Mouse (Mus musculus): ENCODE measurements at regions not wholly inside any gene's neighbourhood (a gene's known extent, or its start where the extent isn't known, plus 50 kb on each side); places are given as distances from the start of the nearest gene placed in this dataset.

DNA sequence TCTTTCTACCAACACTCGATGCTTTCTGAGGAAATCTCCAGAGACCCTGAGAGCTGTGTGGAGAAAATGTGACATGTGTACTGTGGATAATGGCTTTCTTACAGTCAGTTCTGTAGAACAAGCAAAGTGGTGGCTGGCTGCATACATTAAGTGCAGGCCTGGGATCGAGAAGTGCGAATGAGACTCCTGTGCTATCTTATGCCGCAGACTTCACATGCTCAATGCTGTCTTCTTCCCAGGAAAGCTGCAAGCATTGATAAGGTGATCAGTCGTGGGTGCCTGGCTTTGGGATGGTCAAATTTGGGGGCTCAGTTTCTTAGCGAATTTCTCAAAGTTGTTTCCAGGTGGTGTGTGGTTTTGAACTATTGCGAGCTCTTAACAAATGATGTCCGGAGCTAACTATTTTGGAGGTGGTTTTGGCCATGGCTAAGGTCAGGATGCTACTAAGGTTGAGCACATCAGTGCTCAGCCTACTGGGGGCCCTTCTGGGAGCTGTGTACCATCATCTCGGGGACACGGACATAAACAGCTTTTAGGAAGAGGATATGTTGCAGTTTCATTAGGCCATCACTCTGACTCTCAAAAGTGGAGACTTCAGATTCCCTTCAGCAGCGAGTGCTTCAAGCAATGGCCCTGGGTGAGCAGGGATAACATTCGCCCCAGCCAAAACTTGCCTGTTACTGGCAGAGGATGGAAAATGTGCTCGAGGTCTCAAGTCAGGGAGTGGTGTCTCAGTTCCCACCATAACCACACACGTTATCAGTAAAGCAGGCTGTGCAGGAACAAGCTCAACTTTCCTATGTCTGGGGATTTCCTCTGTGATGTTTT, 646.7 kb downstream of the Zfp706 start:
- H3K27ac ChIP-seq = no peak overlapping the region
- H3K4me1 ChIP-seq = 0 out of 2 replicates have a peak, but pooled peaks cover 5% of the 10 kb centered on the region
- no peak overlapping the region for H3K4me3 ChIP-seq
- WGBS = 74% methylated on average over 14 of the region's 14 CpGs
- no peak overlapping the region for H3K4me2 ChIP-seq (replicated peaks)
- H3K36me3 ChIP-seq = no peaks in the 10 kb centered on the region
- no peaks in the 10 kb centered on the region for H3K9me3 ChIP-seq
- no peak overlapping the region for H3K9ac ChIP-seq
- no peaks in the 10 kb centered on the region for H3K27me3 ChIP-seq
- no peak for ATAC-seq (ENCODE audit: low FRiP score, low read depth)

GRCm38 (mm10) chr15:36355851-36356250, 651.7 kb downstream of the Zfp706 start:
- no peaks in the 10 kb centered on the region for H3K9me3 ChIP-seq
- 0 out of 2 replicates have a peak, but pooled peaks cover 7% of the 10 kb centered on the region for H3K4me1 ChIP-seq
- no peak overlapping the region for H3K27ac ChIP-seq
- H3K27me3 ChIP-seq = no peaks in the 10 kb centered on the region
- H3K36me3 ChIP-seq = no peaks in the 10 kb centered on the region
- no peak overlapping the region for H3K4me2 ChIP-seq (replicated peaks)
- no peak overlapping the region for H3K4me3 ChIP-seq
- 93% methylated on average over 9 of the region's 9 CpGs for WGBS
- H3K9ac ChIP-seq = no peak overlapping the region
- ATAC-seq (ENCODE audit: low FRiP score, low read depth) = no peak

DNA sequence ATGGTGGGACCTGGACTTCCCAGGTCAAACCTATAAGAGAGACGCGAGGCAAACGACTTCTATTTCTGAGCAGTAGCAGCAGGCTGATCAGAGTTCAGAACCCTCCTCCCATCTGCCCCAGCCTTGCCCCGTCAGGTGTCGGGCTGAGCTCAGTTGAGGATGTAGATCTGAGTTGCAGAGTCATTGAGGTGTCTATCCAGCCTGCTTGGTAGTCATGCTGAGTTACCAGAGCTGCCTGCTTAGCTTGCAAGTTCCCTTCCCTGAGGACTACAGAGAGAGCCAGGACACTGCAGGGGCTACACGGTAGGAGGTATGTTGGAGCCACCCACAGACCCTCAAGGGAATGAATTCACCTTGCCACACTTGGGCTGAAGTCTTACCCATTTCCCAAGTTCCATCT, 653.0 kb downstream of the Zfp706 start:
- H3K4me3 ChIP-seq = no peak overlapping the region
- H3K4me2 ChIP-seq (replicated peaks) = no peak overlapping the region
- H3K27ac ChIP-seq = no peak overlapping the region
- H3K4me1 ChIP-seq = 0 out of 2 replicates have a peak, but pooled peaks cover 7% of the 10 kb centered on the region
- no peak for ATAC-seq (ENCODE audit: low FRiP score, low read depth)
- no peaks in the 10 kb centered on the region for H3K36me3 ChIP-seq
- H3K9ac ChIP-seq = no peak overlapping the region
- no peaks in the 10 kb centered on the region for H3K9me3 ChIP-seq
- whole genome bisulfite sequencing = 84% methylated on average over 6 of the region's 6 CpGs
- no peaks in the 10 kb centered on the region for H3K27me3 ChIP-seq

GRCm38 (mm10) chr15:36353793-36354192, 653.8 kb downstream of the Zfp706 start:
- Histone ChIP-seq H3K4me1 (peaks cover 8% of the 10 kb centered on the region; the same call in 1 of the 2 replicates), H3K27me3 (no peaks in the 10 kb centered on the region), H3K4me3 (no peak overlapping the region), H3K27ac (no peak overlapping the region), H3K36me3 (no peaks in the 10 kb centered on the region), H3K4me2 (replicated peaks) (no peak overlapping the region), H3K9ac (no peak overlapping the region), H3K9me3 (no peaks in the 10 kb centered on the region)
- WGBS = 80% methylated on average over 3 of the region's 3 CpGs
- ATAC-seq (ENCODE audit: low FRiP score, low read depth) = no peak

DNA sequence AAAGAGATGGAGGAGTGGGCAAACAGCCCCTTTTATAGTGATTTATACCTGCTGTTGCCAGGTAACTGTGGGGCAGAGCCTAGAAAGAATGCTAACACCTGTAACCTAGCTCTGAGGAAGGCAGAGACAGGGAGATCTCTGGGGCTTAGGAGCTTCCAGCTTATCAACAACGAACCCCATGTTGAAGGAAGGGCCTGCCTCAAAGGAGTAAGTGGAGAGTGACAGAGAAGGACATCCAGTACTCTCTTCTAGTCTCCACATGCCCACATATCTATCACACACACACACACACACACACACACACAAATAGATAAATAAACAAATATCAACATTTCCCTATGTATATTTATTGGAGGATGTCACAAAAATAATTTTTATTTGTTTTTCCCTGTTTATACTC, 654.6 kb downstream of the Zfp706 start:
- ATAC-seq (ENCODE audit: low FRiP score, low read depth) = no peak

GRCm38 (mm10) chr15:36351693-36352092, 655.9 kb downstream of the Zfp706 start:
- H3K9ac ChIP-seq = no peak overlapping the region
- H3K27ac ChIP-seq = no peak overlapping the region
- H3K9me3 ChIP-seq = no peaks in the 10 kb centered on the region
- peaks cover 27% of the 10 kb centered on the region for H3K4me1 ChIP-seq
- ATAC-seq (ENCODE audit: low FRiP score, low read depth) = no peak
- H3K4me3 ChIP-seq = no peak overlapping the region
- 35% methylated on average over 3 of the region's 3 CpGs for WGBS
- H3K27me3 ChIP-seq = no peaks in the 10 kb centered on the region
- no peaks in the 10 kb centered on the region for H3K36me3 ChIP-seq
- no peak overlapping the region for H3K4me2 ChIP-seq (replicated peaks)

More for the DNA sequence above, 654.6 kb downstream of the Zfp706 start:
- no peak overlapping the region for H3K27ac ChIP-seq
- H3K4me1 ChIP-seq = peaks cover 17% of the 10 kb centered on the region; the same call in 1 of the 2 replicates
- H3K27me3 ChIP-seq = no peaks in the 10 kb centered on the region
- H3K9ac ChIP-seq = no peak overlapping the region
- no peaks in the 10 kb centered on the region for H3K36me3 ChIP-seq
- H3K9me3 ChIP-seq = no peaks in the 10 kb centered on the region
- 71% methylated on average over 1 of the region's 1 CpGs for WGBS
- H3K4me3 ChIP-seq = no peak overlapping the region
- H3K4me2 ChIP-seq (replicated peaks) = no peak overlapping the region

GRCm38 (mm10) chr15:36348348-36348747, 659.2 kb downstream of the Zfp706 start:
- 42% methylated on average over 5 of the region's 5 CpGs for WGBS
- no peak overlapping the region for H3K4me3 ChIP-seq
- H3K9me3 ChIP-seq = no peaks in the 10 kb centered on the region
- no peaks in the 10 kb centered on the region for H3K27me3 ChIP-seq
- H3K36me3 ChIP-seq = no peaks in the 10 kb centered on the region
- ATAC-seq (ENCODE audit: low FRiP score, low read depth) = no peak
- H3K9ac ChIP-seq = no peak overlapping the region
- H3K4me1 ChIP-seq = peaks cover 25% of the 10 kb centered on the region
- H3K27ac ChIP-seq = no peak overlapping the region
- H3K4me2 ChIP-seq (replicated peaks) = no peak overlapping the region

DNA sequence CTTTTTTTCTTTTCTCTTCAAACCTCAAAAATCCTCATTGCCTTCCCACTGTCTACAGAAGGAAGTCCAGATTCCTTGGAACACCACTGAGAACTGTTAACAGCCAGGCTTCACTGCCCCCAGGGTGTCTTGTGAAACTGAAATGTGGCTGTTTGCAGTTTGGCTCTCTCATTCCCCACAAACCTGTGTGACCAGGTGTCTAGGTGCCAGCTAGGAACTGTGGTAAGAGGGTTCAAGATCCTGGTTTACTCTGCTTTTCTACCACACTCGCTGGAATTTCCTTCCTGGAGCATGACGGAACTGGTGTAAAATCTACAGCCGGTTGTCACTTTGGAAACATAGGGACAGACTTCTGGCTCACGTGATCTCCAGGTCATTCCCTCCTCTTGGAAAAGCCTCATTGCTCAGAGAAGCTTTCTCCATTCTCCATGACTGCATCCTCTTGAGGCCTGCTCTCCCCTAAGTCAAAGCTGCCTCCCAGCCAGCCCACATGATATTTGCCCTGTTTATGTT, 660.2 kb downstream of the Zfp706 start:
- Histone ChIP-seq H3K27ac (peak overlapping the region; percentile 4; the same call in 1 of the 2 replicates), H3K27me3 (no peaks in the 10 kb centered on the region), H3K36me3 (no peaks in the 10 kb centered on the region), H3K9me3 (no peaks in the 10 kb centered on the region), H3K4me2 (replicated peaks) (no peak overlapping the region), H3K9ac (no peak overlapping the region), H3K4me3 (no peak overlapping the region), H3K4me1 (peaks cover 25% of the 10 kb centered on the region)
- WGBS = 57% methylated on average over 4 of the region's 4 CpGs
- ATAC-seq (ENCODE audit: low FRiP score, low read depth) = no peak

- Histone ChIP-seq H3K4me1 (peaks cover 20% of the 10 kb centered on the region), H3K9me3 (no peaks in the 10 kb centered on the region), H3K27me3 (no peaks in the 10 kb centered on the region), H3K4me3 (no peak overlapping the region), H3K9ac (no peak overlapping the region), H3K4me2 (replicated peaks) (no peak overlapping the region), H3K27ac (no peak overlapping the region), H3K36me3 (no peaks in the 10 kb centered on the region)
- 66% methylated on average over 5 of the region's 5 CpGs for WGBS
- ATAC-seq (ENCODE audit: low FRiP score, low read depth) = no peak
Measured at GRCm38 (mm10) chr15:36346126-36346525, 661.4 kb downstream of the Zfp706 start.

- no peak overlapping the region for H3K27ac ChIP-seq
- no peaks in the 10 kb centered on the region for H3K9me3 ChIP-seq
- 94% methylated on average over 4 of the region's 4 CpGs for WGBS
- H3K4me2 ChIP-seq (replicated peaks) = no peak overlapping the region
- no peak overlapping the region for H3K4me3 ChIP-seq
- H3K4me1 ChIP-seq = peaks cover 20% of the 10 kb centered on the region
- no peaks in the 10 kb centered on the region for H3K27me3 ChIP-seq
- no peak for ATAC-seq (ENCODE audit: low FRiP score, low read depth)
- H3K36me3 ChIP-seq = no peaks in the 10 kb centered on the region
- H3K9ac ChIP-seq = no peak overlapping the region
Measured at GRCm38 (mm10) chr15:36345413-36345812, 662.2 kb downstream of the Zfp706 start.

GRCm38 (mm10) chr15:36339971-36340550, 667.5 kb downstream of the Zfp706 start:
- no peak for ATAC-seq (ENCODE audit: low FRiP score, low read depth)
- H3K27me3 ChIP-seq = no peaks in the 10 kb centered on the region
- whole genome bisulfite sequencing = 78% methylated on average over 5 of the region's 5 CpGs
- H3K4me1 ChIP-seq = no peaks in the 10 kb centered on the region
- no peak overlapping the region for H3K27ac ChIP-seq
- H3K36me3 ChIP-seq = no peaks in the 10 kb centered on the region
- no peak overlapping the region for H3K9ac ChIP-seq
- H3K4me3 ChIP-seq = no peak overlapping the region
- no peaks in the 10 kb centered on the region for H3K9me3 ChIP-seq
- no peak overlapping the region for H3K4me2 ChIP-seq (replicated peaks)

- Histone ChIP-seq H3K27ac (no peak overlapping the region), H3K4me1 (no peaks in the 10 kb centered on the region), H3K9ac (no peak overlapping the region), H3K9me3 (no peaks in the 10 kb centered on the region), H3K4me2 (replicated peaks) (no peak overlapping the region), H3K4me3 (no peak overlapping the region), H3K27me3 (no peaks in the 10 kb centered on the region), H3K36me3 (no peaks in the 10 kb centered on the region)
- no peak for ATAC-seq (ENCODE audit: low FRiP score, low read depth)
- WGBS = 83% methylated on average over 2 of the region's 2 CpGs
Measured at GRCm38 (mm10) chr15:36338766-36339165, 668.8 kb downstream of the Zfp706 start.

Data from limb, embryonic 13.5 days (tissue).